Mouse (Mus musculus): ENCODE measurements around the gene Thbs1. TPM values are rescaled to one million over a fixed set of nuclear protein-coding genes. Genes with fewer than 3 reads are reported as not detected.
"Not testable (repeated sequence)": the region's sequence is repeated elsewhere in the genome, so short reads cannot be mapped to it uniquely, and the experiment has no call there.

Thbs1 gene
- polyA plus RNA-seq, 1 experiment, result 11.7 TPM

- no peak for TF ChIP-seq CTCF (IDR thresholded peaks at IDR 0.05; ENCODE audit: extremely low read depth, insufficient read depth, insufficient read length, insufficient replicate concordance)
- TF ChIP-seq POLR2A (IDR thresholded peaks at IDR 0.05; ENCODE audit: low read depth, low read length), result no peak
- Histone ChIP-seq H3K4me1 (ENCODE audit: control insufficient read depth, insufficient read depth, insufficient read length) (no peaks in the 10 kb centered on the region), H3K27me3 (ENCODE audit: control insufficient read depth, insufficient read depth, low read length) (no peaks in the 10 kb centered on the region), H3K4me3 (ENCODE audit: extremely low read depth, insufficient read depth, insufficient read length) (no peak overlapping the region), H3K27ac (ENCODE audit: insufficient read depth, low read length) (no peak overlapping the region), H3K36me3 (ENCODE audit: control insufficient read depth, insufficient read depth, low read length) (no peaks in the 10 kb centered on the region)
- 83% methylated on average over 6 of the region's 6 CpGs for WGBS
- DNase-seq (ENCODE audit: low read depth in 1 of 2, low spot score in 2 of 2), result no peak
These were observed 27.6 kb downstream of the Thbs1 start for GRCm38 (mm10) chr2:118139261-118139660.

GRCm38 (mm10) chr2:118141651-118142050 is 30.0 kb downstream of the Thbs1 start:
- Histone ChIP-seq H3K4me3 (ENCODE audit: extremely low read depth, insufficient read depth, insufficient read length) (no peak overlapping the region), H3K4me1 (ENCODE audit: control insufficient read depth, insufficient read depth, insufficient read length) (no peaks in the 10 kb centered on the region), H3K36me3 (ENCODE audit: control insufficient read depth, insufficient read depth, low read length) (no peaks in the 10 kb centered on the region), H3K27me3 (ENCODE audit: control insufficient read depth, insufficient read depth, low read length) (no peaks in the 10 kb centered on the region), H3K27ac (ENCODE audit: insufficient read depth, low read length) (no peak overlapping the region)
- 88% methylated on average over 10 of the region's 10 CpGs for WGBS
- no peak for DNase-seq (ENCODE audit: low read depth in 1 of 2, low spot score in 2 of 2)
- TF ChIP-seq CTCF (IDR thresholded peaks at IDR 0.05; ENCODE audit: extremely low read depth, insufficient read depth, insufficient read length, insufficient replicate concordance), result no peak
- TF ChIP-seq POLR2A (IDR thresholded peaks at IDR 0.05; ENCODE audit: low read depth, low read length), result no peak

- DNase-seq (ENCODE audit: low read depth in 1 of 2, low spot score in 2 of 2); H3K4me1 ChIP-seq (ENCODE audit: control insufficient read depth, insufficient read depth, insufficient read length); H3K27ac ChIP-seq (ENCODE audit: insufficient read depth, low read length); H3K4me3 ChIP-seq (ENCODE audit: extremely low read depth, insufficient read depth, insufficient read length); H3K27me3 ChIP-seq (ENCODE audit: control insufficient read depth, insufficient read depth, low read length); H3K36me3 ChIP-seq (ENCODE audit: control insufficient read depth, insufficient read depth, low read length): not testable (repeated sequence)
- WGBS, result 62% methylated on average over 3 of the region's 3 CpGs
These were observed 36.1 kb downstream of the Thbs1 start for GRCm38 (mm10) chr2:118147749-118148148.

GRCm38 (mm10) chr2:118148321-118149142 is 36.9 kb downstream of the Thbs1 start:
- no peak for TF ChIP-seq CTCF (IDR thresholded peaks at IDR 0.05; ENCODE audit: extremely low read depth, insufficient read depth, insufficient read length, insufficient replicate concordance)
- no peak for TF ChIP-seq POLR2A (IDR thresholded peaks at IDR 0.05; ENCODE audit: low read depth, low read length)
- H3K4me3 ChIP-seq (ENCODE audit: extremely low read depth, insufficient read depth, insufficient read length), result no peak overlapping the region
- no peak for DNase-seq (ENCODE audit: low read depth in 1 of 2, low spot score in 2 of 2)
- WGBS, result 77% methylated on average over 4 of the region's 4 CpGs
- no peaks in the 10 kb centered on the region for H3K4me1 ChIP-seq (ENCODE audit: control insufficient read depth, insufficient read depth, insufficient read length)
- H3K36me3 ChIP-seq (ENCODE audit: control insufficient read depth, insufficient read depth, low read length), result no peaks in the 10 kb centered on the region
- no peak overlapping the region for H3K27ac ChIP-seq (ENCODE audit: insufficient read depth, low read length)
- no peaks in the 10 kb centered on the region for H3K27me3 ChIP-seq (ENCODE audit: control insufficient read depth, insufficient read depth, low read length)

GRCm38 (mm10) chr2:118149855-118150563 is 38.3 kb downstream of the Thbs1 start:
- TF ChIP-seq POLR2A (IDR thresholded peaks at IDR 0.05; ENCODE audit: low read depth, low read length) (no peak), CTCF (IDR thresholded peaks at IDR 0.05; ENCODE audit: extremely low read depth, insufficient read depth, insufficient read length, insufficient replicate concordance) (no peak)
- Histone ChIP-seq H3K27me3 (ENCODE audit: control insufficient read depth, insufficient read depth, low read length) (no peaks in the 10 kb centered on the region), H3K4me3 (ENCODE audit: extremely low read depth, insufficient read depth, insufficient read length) (no peak overlapping the region), H3K36me3 (ENCODE audit: control insufficient read depth, insufficient read depth, low read length) (no peaks in the 10 kb centered on the region), H3K4me1 (ENCODE audit: control insufficient read depth, insufficient read depth, insufficient read length) (no peaks in the 10 kb centered on the region), H3K27ac (ENCODE audit: insufficient read depth, low read length) (no peak overlapping the region)
- WGBS, result 86% methylated on average over 12 of the region's 12 CpGs
- no peak for DNase-seq (ENCODE audit: low read depth in 1 of 2, low spot score in 2 of 2)

GRCm38 (mm10) chr2:118158095-118158494 is 46.4 kb downstream of the Thbs1 start:
- WGBS, result 54% methylated on average over 3 of the region's 3 CpGs
- no peak for TF ChIP-seq CTCF (IDR thresholded peaks at IDR 0.05; ENCODE audit: extremely low read depth, insufficient read depth, insufficient read length, insufficient replicate concordance)
- no peak for TF ChIP-seq POLR2A (IDR thresholded peaks at IDR 0.05; ENCODE audit: low read depth, low read length)
- DNase-seq (ENCODE audit: low read depth in 1 of 2, low spot score in 2 of 2), result no peak
- no peak overlapping the region for H3K4me3 ChIP-seq (ENCODE audit: extremely low read depth, insufficient read depth, insufficient read length)
- no peaks in the 10 kb centered on the region for H3K36me3 ChIP-seq (ENCODE audit: control insufficient read depth, insufficient read depth, low read length)
- H3K27ac ChIP-seq (ENCODE audit: insufficient read depth, low read length), result no peak overlapping the region
- H3K27me3 ChIP-seq (ENCODE audit: control insufficient read depth, insufficient read depth, low read length), result no peaks in the 10 kb centered on the region
- no peaks in the 10 kb centered on the region for H3K4me1 ChIP-seq (ENCODE audit: control insufficient read depth, insufficient read depth, insufficient read length)

GRCm38 (mm10) chr2:118159126-118159525 is 47.5 kb downstream of the Thbs1 start:
- DNase-seq (ENCODE audit: low read depth in 1 of 2, low spot score in 2 of 2), result no peak
- Histone ChIP-seq H3K4me1 (ENCODE audit: control insufficient read depth, insufficient read depth, insufficient read length) (no peaks in the 10 kb centered on the region), H3K36me3 (ENCODE audit: control insufficient read depth, insufficient read depth, low read length) (no peaks in the 10 kb centered on the region), H3K4me3 (ENCODE audit: extremely low read depth, insufficient read depth, insufficient read length) (no peak overlapping the region), H3K27me3 (ENCODE audit: control insufficient read depth, insufficient read depth, low read length) (no peaks in the 10 kb centered on the region), H3K27ac (ENCODE audit: insufficient read depth, low read length) (no peak overlapping the region)
- WGBS, result 82% methylated on average over 6 of the region's 6 CpGs
- TF ChIP-seq POLR2A (IDR thresholded peaks at IDR 0.05; ENCODE audit: low read depth, low read length), result no peak
- TF ChIP-seq CTCF (IDR thresholded peaks at IDR 0.05; ENCODE audit: extremely low read depth, insufficient read depth, insufficient read length, insufficient replicate concordance), result no peak

Data from spleen, adult 2 months (tissue).